Mouse (Mus musculus) ZHBTc4 (cell line): ENCODE results near the gene Hcls1.

ENCODE experiments used
- DNase-seq: peaks from one replicate; pipeline ENCODE4 v3.0.0-alpha.2; 2011; ENCODE audit warnings: low read depth, low spot score

Gene Hcls1

DNA sequence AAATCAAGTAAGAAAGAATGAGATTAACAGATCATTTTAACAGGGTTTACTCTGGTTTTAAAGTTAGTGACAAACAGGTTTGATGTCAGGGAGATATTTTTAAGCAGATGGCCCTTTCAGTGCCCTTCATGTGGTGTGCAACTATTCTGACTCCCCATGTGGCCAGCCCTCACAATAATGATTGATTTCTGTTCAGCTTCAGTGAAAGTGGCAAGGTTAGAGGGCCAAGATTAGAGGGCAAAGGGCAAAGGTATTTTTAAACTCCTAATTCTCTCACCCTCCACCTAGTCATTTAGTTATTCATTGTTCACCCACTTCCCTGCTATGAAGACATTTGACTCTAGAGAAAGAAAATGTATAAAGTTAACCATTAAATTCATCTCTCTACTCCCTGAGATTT lies 53.3 kb downstream of the Hcls1 start:
- no peak for DNase-seq

DNA sequence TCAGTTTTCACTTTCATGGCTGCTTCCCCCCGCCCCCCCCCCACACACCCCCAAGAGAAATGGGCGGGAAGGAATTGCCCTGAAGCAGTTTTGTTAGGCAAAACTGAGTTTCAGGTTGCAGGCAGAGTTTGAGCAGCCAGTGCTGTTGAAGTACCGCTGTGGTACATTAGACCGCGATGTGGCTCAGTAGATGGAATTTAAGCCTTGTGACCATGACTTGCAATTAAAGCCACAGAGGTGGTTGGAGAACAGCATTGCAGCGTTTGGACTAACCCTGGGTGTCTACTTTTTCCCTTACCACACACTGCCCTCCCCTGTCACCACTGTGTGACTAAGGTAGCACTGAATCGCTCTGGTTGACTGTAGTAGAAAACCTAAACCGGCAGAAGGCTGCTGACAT lies 54.7 kb downstream of the Hcls1 start:
- DNase-seq, result peak; percentile 35

DNA sequence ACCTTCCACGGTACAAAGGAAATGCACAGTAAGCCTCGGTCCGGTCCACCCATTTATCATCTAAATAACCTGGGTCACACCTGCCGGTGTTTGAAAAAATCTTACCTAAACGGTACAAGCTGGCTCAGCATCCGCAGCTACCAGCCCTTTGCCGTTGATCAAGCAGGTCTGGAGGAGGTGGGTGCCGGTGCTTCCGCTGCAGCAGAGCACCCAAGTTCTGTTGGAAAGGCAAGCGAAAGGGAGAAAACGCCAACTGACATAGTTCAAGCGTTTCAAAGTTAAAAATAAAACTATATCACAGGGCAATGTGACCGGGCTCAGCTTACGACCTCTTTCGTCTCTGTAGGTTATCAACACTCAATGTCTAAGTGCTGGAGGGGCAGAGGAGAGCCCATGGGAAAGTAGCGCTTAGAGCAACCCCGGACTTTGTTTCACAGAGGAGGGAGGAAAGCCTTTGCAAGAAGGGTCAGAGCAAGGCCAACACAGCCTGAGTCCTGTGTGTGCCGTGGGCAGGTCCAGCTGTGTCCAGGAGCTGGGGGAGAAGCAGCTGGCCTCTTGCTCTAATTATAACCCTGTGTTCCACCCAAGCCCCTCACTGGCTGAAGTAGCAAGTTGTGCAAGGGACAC lies 55.3 kb downstream of the Hcls1 start, which contains the start of gene Fbxo40:
Fbxo40 (minus strand) TSS at position 469 of the 627 bp plus-strand sequence.
- no peak for DNase-seq

DNA sequence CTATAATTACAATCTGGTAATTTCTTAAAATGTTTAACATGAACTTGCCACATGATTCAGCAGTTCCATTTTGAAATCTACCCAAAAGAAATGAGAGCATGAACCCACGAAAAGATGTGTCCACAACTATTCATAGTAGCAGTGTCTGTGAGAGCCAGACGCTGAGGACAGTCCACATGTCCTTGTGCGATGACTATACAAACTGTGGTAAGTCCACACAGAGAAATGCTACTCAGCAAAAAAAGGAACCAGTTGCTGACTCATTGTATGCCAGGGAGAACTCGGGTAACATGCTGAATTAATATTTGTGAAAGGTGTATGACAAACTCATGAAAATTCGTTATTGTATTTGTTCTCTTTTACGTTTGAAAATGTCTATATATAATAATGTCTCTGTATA lies 62.9 kb downstream of the Hcls1 start:
- no peak for DNase-seq

DNA sequence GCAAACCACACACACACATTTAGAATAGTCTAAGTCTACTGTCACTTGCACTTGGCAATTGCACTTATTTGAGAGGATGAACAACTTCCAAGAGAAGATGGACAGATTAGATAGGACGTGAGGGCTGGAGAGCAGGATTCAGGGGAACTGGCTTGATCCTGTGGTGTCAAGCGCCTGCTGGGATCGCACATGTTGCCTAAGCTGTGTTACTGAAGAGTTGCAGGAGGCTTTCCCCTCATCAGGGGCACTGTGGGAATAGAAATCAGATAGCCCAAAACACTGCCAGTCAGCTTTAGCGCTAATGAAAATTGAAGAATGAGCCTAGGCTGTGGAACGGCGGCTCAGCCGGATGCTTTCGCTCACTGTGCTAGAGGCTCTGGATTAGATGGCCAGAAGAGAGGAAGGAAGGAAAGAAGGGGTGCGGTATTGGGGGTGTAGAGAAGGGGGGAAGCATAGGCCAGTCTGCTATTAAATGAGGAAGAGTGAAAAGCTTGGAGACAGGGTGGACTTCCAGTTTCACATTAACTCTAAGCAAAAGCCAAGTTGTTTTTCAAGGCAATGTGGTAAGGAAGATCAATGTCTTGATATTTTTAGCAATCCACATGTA lies 64.7 kb downstream of the Hcls1 start:
- no peak for DNase-seq

DNA sequence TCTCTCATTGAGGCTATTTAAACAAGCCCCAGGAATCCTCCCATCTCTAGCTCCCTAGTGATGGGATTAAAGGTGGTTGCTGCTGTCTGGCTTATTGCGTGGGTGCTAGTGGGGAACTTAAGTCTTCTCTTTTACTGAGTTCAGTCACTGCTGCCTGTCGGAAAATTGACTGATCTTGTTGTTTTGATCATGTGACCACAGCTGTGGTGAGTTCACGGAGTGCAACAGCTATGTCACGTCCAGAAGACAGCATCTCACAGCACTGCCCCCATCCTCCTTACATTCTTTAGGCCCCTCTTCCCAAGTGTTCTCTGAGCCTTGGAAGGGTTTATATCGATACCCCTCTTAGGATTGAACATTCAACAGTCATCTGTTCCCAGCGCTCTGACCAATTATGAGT lies 74.5 kb downstream of the Hcls1 start:
- DNase-seq, result no peak

DNA sequence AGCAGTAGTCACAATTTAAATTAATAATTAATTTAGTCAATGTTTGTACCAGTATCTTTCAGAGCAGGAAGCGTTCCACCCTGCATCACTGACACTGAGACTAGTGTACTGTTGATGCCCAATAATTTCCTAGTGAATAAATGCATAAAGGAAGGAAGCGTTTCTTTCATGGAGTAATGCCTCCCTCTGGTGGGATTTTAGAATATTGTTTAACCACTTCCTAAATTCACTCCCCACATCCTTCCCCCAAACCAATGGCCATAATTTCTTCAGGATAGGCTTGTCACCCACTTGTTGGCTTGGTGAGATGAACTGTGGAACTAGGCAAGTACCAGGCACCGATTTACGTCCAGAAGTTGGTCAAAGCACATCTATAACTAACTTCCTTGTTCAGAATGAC lies 75.6 kb downstream of the Hcls1 start:
- DNase-seq, result peak; percentile 50

DNA sequence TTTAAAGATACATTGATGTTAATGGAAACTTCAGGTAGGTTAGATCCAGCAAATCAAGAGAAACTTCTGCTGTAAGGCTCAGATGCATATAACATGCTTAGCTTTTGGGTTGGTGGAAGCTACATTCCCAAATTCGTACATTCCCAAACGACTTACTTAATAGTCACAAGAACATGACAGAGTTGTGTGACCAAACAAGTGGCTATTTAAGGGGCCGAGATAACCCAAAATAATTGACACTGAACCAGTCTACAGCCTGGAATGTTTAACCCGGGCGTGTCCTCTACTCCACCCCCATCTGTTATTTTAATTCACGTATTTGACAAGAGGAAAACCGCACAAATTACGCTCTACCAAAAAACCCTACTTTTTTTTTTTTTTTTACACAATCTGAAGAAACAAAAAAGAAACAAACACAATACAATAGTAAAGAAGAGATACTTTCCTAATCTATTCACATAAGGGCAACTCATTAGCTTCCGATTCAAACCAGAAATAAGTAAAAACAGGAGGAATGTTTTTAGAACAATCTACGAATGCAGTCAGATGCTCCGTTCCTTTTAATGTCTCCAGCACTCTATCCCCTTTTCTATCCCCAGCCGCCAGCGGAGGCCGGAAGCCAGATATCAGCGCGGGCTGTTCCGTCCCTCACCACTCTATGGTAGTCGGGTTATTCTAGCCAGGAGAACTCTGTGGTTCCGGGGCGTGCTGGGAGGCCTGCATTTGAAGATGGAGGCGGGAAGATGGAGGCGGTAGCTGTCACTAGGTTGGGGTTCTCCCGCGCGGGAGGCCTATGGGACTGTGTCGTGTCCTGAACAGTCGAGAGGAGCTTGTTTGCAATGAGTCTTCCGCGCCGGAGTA lies 76.5 kb downstream of the Hcls1 start, which contains the start of gene Polq:
Polq (plus strand) TSS at position 726 of the 861 bp plus-strand sequence.
- DNase-seq, result peak; percentile 94

DNA sequence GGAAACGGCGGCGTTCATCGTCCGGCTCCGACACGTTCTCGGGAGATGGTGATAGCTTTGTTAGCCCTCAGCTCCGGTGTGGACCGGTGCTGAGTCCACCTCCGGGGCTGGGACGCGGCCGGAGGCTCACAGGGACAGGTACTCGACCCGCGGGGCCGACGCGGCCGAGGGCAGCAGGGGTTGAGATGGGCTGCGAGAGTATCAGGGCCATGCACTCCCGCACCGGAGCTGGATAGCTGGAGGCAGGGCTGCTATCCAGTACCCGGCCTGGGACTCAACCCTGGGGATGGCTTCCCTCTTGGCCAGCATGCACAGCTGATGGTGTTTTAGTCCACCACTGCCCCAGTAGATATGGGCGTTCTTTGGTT lies 77.1 kb downstream of the Hcls1 start:
- no peak for DNase-seq

DNA sequence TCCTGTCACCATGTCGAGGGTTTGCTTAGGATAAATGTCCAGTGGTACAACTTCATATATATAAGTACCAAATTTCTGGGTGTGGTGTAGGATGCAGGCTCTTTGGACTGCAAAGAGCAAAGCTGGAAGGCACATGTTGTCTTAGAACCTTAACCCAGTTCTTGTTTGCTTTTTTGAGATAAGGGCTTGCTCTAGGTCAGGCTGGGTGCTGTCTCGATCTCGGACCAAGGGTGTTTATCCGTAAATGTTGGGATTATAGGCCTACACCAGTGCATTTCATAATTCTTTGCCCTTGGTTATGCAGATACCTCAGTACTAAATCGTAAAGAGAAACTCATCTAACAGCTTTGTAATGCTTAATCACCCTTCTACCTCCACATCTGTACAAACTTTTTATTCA lies 77.6 kb downstream of the Hcls1 start:
- DNase-seq, result no peak
